8 mouse cellular contexts compared by ENCODE assay signal in the genomic region with DNA sequence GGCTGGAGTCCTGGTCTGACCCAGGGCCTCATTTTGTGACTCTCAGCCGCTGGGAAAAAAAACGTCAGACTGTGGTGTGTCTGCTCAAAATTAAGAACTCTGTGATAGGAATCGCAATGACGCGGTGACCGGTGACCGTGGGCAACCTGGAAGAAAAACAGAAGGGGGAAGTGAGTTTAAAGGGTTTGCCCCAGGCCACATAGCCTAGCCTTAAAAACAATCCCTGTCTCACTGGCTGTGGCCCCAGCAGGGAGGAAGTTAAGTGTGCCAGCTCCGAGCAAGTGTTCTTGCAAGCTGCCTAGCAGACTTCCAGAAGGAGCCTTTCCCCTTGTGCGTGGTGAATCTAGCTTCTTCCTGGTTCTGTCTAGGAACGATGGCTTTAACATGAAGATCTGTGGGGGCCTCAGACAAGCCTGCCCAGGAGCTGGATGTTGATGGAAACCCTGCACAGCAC. TPM values are rescaled to one million over a fixed set of nuclear protein-coding genes. Genes with fewer than 3 reads are reported as not detected.
DNase-seq lines count a peak whose midpoint lies in the region; ATAC-seq and TF ChIP-seq lines count a peak whose summit lies in the region.

No protein-coding gene starts in this region.

- no peak overlapping the region for H3K9ac ChIP-seq in kidney, embryonic 15.5 days
- no peak overlapping the region for H3K9ac ChIP-seq in intestine, postnatal 0 days (ENCODE audit: low read depth, low read length)

- peak overlapping the region; percentile 39 for H3K4me2 ChIP-seq in kidney, embryonic 15.5 days
- H3K4me2 ChIP-seq in intestine, postnatal 0 days (replicated peaks; ENCODE audit: low read depth), result no peak overlapping the region

- intact Hi-C loops in heart, postnatal 36 days (cut with DNase I), result loop anchor here (2.0 kb wide), 1 partner anchor 17 kb away; no protein-coding TSS in a partner anchor

- no peak for TF ChIP-seq CTCF in intestine, postnatal 0 days (IDR thresholded peaks at IDR 0.05; ENCODE audit: low read depth)

- no peaks in the 10 kb centered on the region for H3K36me3 ChIP-seq in kidney, embryonic 15.5 days
- H3K36me3 ChIP-seq in intestine, postnatal 0 days (ENCODE audit: control insufficient read depth, insufficient read depth), result no peaks in the 10 kb centered on the region

- peak overlapping the region; percentile 27 for H3K4me3 ChIP-seq in brown adipose tissue, adult 24 weeks (ENCODE audit: insufficient read depth, low read depth, low read length)
- H3K4me3 ChIP-seq in kidney, embryonic 15.5 days (replicated peaks), result no peak overlapping the region
- no peak overlapping the region for H3K4me3 ChIP-seq in intestine, postnatal 0 days (ENCODE audit: low read depth, low read length)

- H3K4me1 ChIP-seq in brown adipose tissue, adult 24 weeks (ENCODE audit: control insufficient read depth, insufficient read depth, insufficient read length, low read length), result peaks cover 5% of the 10 kb centered on the region
- H3K4me1 ChIP-seq in kidney, embryonic 15.5 days, result peaks cover 11% of the 10 kb centered on the region
- H3K4me1 ChIP-seq in intestine, postnatal 0 days (replicated peaks; ENCODE audit: control insufficient read depth, insufficient read depth, low read length), result no peaks in the 10 kb centered on the region

- peak overlapping the region; percentile 52 for H3K27ac ChIP-seq in brown adipose tissue, adult 24 weeks (replicated peaks; ENCODE audit: low read depth, low read length)
- peak overlapping the region; percentile 79 for H3K27ac ChIP-seq in kidney, embryonic 15.5 days
- H3K27ac ChIP-seq in intestine, postnatal 0 days (ENCODE audit: low read depth, low read length), result no peak overlapping the region

- 19% methylated on average over 10 of the region's 10 CpGs for WGBS in kidney, embryonic 15.5 days
- WGBS in intestine, postnatal 0 days, result 70% methylated on average over 10 of the region's 10 CpGs

- no peaks in the 10 kb centered on the region for H3K9me3 ChIP-seq in kidney, embryonic 15.5 days (replicated peaks)
- H3K9me3 ChIP-seq in intestine, postnatal 0 days (ENCODE audit: control insufficient read depth), result no peaks in the 10 kb centered on the region

- ATAC-seq in kidney, embryonic 15.5 days (replicated peaks; ENCODE audit: low FRiP score), result no peak; the same call in 1 of the 2 replicates
- ATAC-seq in intestine, postnatal 0 days, result no peak

- no peaks in the 10 kb centered on the region for H3K27me3 ChIP-seq in kidney, embryonic 15.5 days
- no peaks in the 10 kb centered on the region for H3K27me3 ChIP-seq in intestine, postnatal 0 days (replicated peaks; ENCODE audit: control insufficient read depth, insufficient read depth, low read length)

- peak; percentile 21 to 27 for DNase-seq in heart, adult 9 months (ENCODE audit: low spot score in 2 of 2)
- DNase-seq in heart, postnatal 36 days, result no peak
- peak; percentile 76 to 78 for DNase-seq in B cell, adult 2 months
- peak; percentile 56 for DNase-seq in lung, postnatal 36 days
- DNase-seq in thymus, postnatal 10 days (ENCODE audit: low spot score in 2 of 2), result no peak

RNA-seq across cellular contexts. Expression of a gene that starts 49.0 kb away (rescaled TPM):
- total RNA-seq in heart, postnatal 36 days (2021), result 1 to 10 TPM; 5.5 to 6.5 TPM
- polyA plus RNA-seq in brown adipose tissue, adult 24 weeks (2012; ENCODE audit: insufficient read depth, insufficient read length, missing spikeins), result 4.0 and 5.6 TPM in 2 replicates
- 9.4 TPM in 2 replicates for polyA plus RNA-seq in kidney, embryonic 15.5 days (2015; fragmentation: Nextera tagmentation; extraction: Ambion mirVana)
- polyA plus RNA-seq in intestine, postnatal 0 days (2015; fragmentation: Nextera tagmentation; extraction: Ambion mirVana), result 6.8 and 7.7 TPM in 2 replicates

Comparison
In these comparisons a context has a peak if more than half of its experiments do, and no peak if none do; other contexts are left out.
1. DNase-seq: peak in heart, adult 9 months (2 of 2), B cell, adult 2 months (2 of 2) and lung, postnatal 36 days (single experiment); none in heart, postnatal 36 days (0 of 2) and thymus, postnatal 10 days (0 of 2).